Mouse (Mus musculus) intestine, embryonic 14.5 days (tissue): ENCODE results near the gene Las1l. TPM values are rescaled to one million over a fixed set of nuclear protein-coding genes. Genes with fewer than 3 reads are reported as not detected.
"Not testable (repeated sequence)": the region's sequence is repeated elsewhere in the genome, so short reads cannot be mapped to it uniquely, and the experiment has no call there.

ENCODE experiments used
- ATAC-seq: fragments of 200-750 bp; cut with Nextera tagmentation; replicated peaks from 2 replicates; pipeline ENCODE4 v1.8.0; 2017; ENCODE audit warnings: low read depth, moderate number of reproducible peaks, moderate TSS enrichment, moderate library complexity; ENCODE audit not compliant: low FRiP score, low TSS enrichment
- DNase-seq: peaks from one replicate; pipeline ENCODE4 v3.0.0-alpha.2; 2018; ENCODE audit warnings: low spot score
- H3K27ac ChIP-seq: fragments of 300-500 bp; sonication (generic); 2 replicates; pipeline ENCODE4 v1.5.1; 2014; ENCODE audit warnings: low read depth, mild to moderate bottlenecking, control low read depth
- H3K27me3 ChIP-seq: fragments of 300-500 bp; sonication (generic); replicated peaks from 2 replicates; pipeline ENCODE4 v1.6.1; 2014; ENCODE audit warnings: low read length, control low read depth; ENCODE audit not compliant: control insufficient read depth, insufficient read depth
- H3K36me3 ChIP-seq: fragments of 300-500 bp; sonication (generic); 2 replicates; pipeline ENCODE4 v1.6.1; 2014; ENCODE audit warnings: low read length, control low read depth; ENCODE audit not compliant: control insufficient read depth, insufficient read depth
- H3K4me1 ChIP-seq: fragments of 300-500 bp; sonication (generic); replicated peaks from 2 replicates; pipeline ENCODE4 v1.6.1; 2014; ENCODE audit warnings: low read length, control low read depth, mixed read lengths; ENCODE audit not compliant: control insufficient read depth, insufficient read depth
- H3K4me2 ChIP-seq: fragments of 300-500 bp; sonication (generic); 2 replicates; pipeline ENCODE4 v1.6.1; 2014; ENCODE audit warnings: low read length
- H3K4me3 ChIP-seq: fragments of 300-500 bp; sonication (generic); 2 replicates; pipeline ENCODE4 v1.5.1; 2014; ENCODE audit warnings: low read depth, low read length, control low read depth, mixed read lengths
- H3K9ac ChIP-seq: fragments of 300-500 bp; sonication (generic); 2 replicates; pipeline ENCODE4 v1.6.1; 2014; ENCODE audit warnings: mild to moderate bottlenecking, low read length
- H3K9me3 ChIP-seq: fragments of 300-500 bp; sonication (generic); 2 replicates; pipeline ENCODE4 v1.6.1; 2016; ENCODE audit warnings: low read length, control low read depth; ENCODE audit not compliant: control insufficient read depth
- WGBS: fragments of 180-500 bp; shearing (Covaris S2); extraction: QIAGEN DNeasy Blood & Tissue Kit; methylation state at CpG from one replicate; pipeline ENCODE4 v1.1.7; 2014; 5-methylcytosine and 5-hydroxymethylcytosine counted together
- polyA plus RNA-seq: library from polyadenylated mRNA; unstranded; fragments of >200 nt; fragmentation: Nextera tagmentation; extraction: Ambion mirVana; gene quantifications from 2 replicates; pipeline ENCODE4 v1.2.1, GENCODE M21; 2014

Gene Las1l
- polyA plus RNA-seq, 1 experiment from 2014 or later, result 41.0 TPM

DNA sequence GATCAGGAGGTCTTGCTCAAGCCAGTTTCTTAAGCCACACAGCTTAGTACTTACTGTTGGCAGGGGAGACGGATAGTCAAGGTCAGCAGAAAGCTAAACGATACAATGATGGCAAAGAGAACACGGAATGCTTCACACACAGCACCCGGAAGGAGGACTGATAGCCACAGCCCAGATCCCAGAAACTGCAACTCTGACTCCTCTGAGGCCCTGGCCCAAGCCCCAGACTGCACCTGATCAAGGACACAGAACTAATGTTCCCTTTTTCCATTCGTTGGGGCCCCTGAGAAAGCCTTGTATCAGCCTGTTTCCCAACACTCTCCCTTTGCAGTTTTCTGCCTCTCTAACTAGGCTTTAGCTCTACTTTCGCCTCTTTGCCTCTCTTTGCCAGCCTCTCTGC, 8.3 kb upstream of the Las1l start:
- H3K4me1 ChIP-seq, result no peaks in the 10 kb centered on the region
- H3K4me3 ChIP-seq, result no peak overlapping the region
- no peak for DNase-seq
- H3K9me3 ChIP-seq, result no peaks in the 10 kb centered on the region
- H3K27me3 ChIP-seq, result no peaks in the 10 kb centered on the region
- no peak for ATAC-seq
- WGBS, result 76% methylated on average over 6 of the region's 6 CpGs
- H3K4me2 ChIP-seq, result no peak overlapping the region
- no peaks in the 10 kb centered on the region for H3K36me3 ChIP-seq
- no peak overlapping the region for H3K9ac ChIP-seq
- H3K27ac ChIP-seq, result no peak overlapping the region

- H3K4me1 ChIP-seq, result no peaks in the 10 kb centered on the region
- 66% methylated on average over 2 of the region's 2 CpGs for WGBS
- no peak for ATAC-seq
- no peaks in the 10 kb centered on the region for H3K27me3 ChIP-seq
- no peak for DNase-seq
- no peak overlapping the region for H3K4me3 ChIP-seq
- no peaks in the 10 kb centered on the region for H3K36me3 ChIP-seq
- H3K9me3 ChIP-seq, result no peaks in the 10 kb centered on the region
- H3K9ac ChIP-seq, result no peak overlapping the region
- no peak overlapping the region for H3K27ac ChIP-seq
- no peak overlapping the region for H3K4me2 ChIP-seq
These were observed 6.6 kb upstream of the Las1l start for GRCm38 (mm10) chrX:95963366-95963765.

GRCm38 (mm10) chrX:95957461-95957860, 699 bp upstream of the Las1l start:
- not testable (repeated sequence) for H3K4me1 ChIP-seq, H3K9ac ChIP-seq, DNase-seq, H3K36me3 ChIP-seq, H3K27ac ChIP-seq, H3K27me3 ChIP-seq, H3K9me3 ChIP-seq
- Histone ChIP-seq H3K4me2 (peak overlapping the region; percentile 45), H3K4me3 (peak overlapping the region; percentile 59)
- ATAC-seq, result peak; percentile 24; the same call in 1 of the 2 replicates
- 40% methylated on average over 11 of the region's 11 CpGs for WGBS

GRCm38 (mm10) chrX:95950776-95951175, 6.0 kb downstream of the Las1l start:
- Histone ChIP-seq H3K36me3 (peaks cover 49% of the 10 kb centered on the region), H3K4me3 (no peak overlapping the region), H3K27me3 (no peaks in the 10 kb centered on the region), H3K9ac (no peak overlapping the region), H3K4me2 (no peak overlapping the region), H3K4me1 (no peaks in the 10 kb centered on the region), H3K27ac (no peak overlapping the region), H3K9me3 (no peaks in the 10 kb centered on the region)
- DNase-seq, result peak; percentile 52
- no peak for ATAC-seq
- 46% methylated on average over 3 of the region's 3 CpGs for WGBS

- Histone ChIP-seq H3K4me3 (no peak overlapping the region), H3K27ac (no peak overlapping the region), H3K4me1 (no peaks in the 10 kb centered on the region), H3K36me3 (peaks cover 56% of the 10 kb centered on the region), H3K4me2 (no peak overlapping the region), H3K9ac (no peak overlapping the region), H3K9me3 (no peaks in the 10 kb centered on the region), H3K27me3 (no peaks in the 10 kb centered on the region)
- WGBS, result 85% methylated on average over 4 of the region's 4 CpGs
- ATAC-seq (no peak), DNase-seq (no peak)
These were observed 8.6 kb downstream of the Las1l start for GRCm38 (mm10) chrX:95948135-95948534.

DNA sequence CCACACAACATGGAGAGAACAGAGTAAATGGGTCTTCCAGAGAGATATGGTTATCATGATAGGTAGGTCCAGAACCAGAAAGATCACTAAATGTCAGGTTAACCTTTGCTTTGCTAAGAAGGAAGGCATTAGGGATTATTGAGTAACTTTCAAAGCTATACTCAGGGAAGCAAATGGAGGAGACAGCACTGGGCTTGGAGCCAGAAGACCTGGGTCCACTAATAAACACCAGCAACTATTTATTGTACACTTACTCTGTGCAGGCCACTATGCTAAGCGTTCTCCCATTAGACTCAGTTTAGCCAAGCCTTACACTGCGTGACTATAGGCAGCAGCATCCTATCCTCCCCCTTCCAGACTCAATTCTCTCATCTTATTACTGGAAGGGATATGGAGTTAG, 11.3 kb downstream of the Las1l start:
- H3K27me3 ChIP-seq, result no peaks in the 10 kb centered on the region
- DNase-seq (no peak), ATAC-seq (no peak)
- H3K4me2 ChIP-seq, result no peak overlapping the region
- no peaks in the 10 kb centered on the region for H3K4me1 ChIP-seq
- WGBS, result 97% methylated on average over 2 of the region's 2 CpGs
- no peak overlapping the region for H3K9ac ChIP-seq
- no peaks in the 10 kb centered on the region for H3K9me3 ChIP-seq
- peaks cover 46% of the 10 kb centered on the region for H3K36me3 ChIP-seq
- H3K27ac ChIP-seq, result no peak overlapping the region
- H3K4me3 ChIP-seq, result no peak overlapping the region

- Histone ChIP-seq H3K4me1 (no peaks in the 10 kb centered on the region), H3K27me3 (no peaks in the 10 kb centered on the region), H3K9me3 (no peaks in the 10 kb centered on the region), H3K27ac (no peak overlapping the region), H3K4me3 (no peak overlapping the region), H3K36me3 (peaks cover 25% of the 10 kb centered on the region), H3K4me2 (no peak overlapping the region), H3K9ac (no peak overlapping the region)
- ATAC-seq, result no peak
- DNase-seq, result no peak
- 98% methylated on average over 2 of the region's 2 CpGs for WGBS
These were observed 21.3 kb downstream of the Las1l start for GRCm38 (mm10) chrX:95935481-95935880.

GRCm38 (mm10) chrX:95902716-95903115, 54.0 kb downstream of the Las1l start:
- no peaks in the 10 kb centered on the region for H3K27me3 ChIP-seq
- no peak overlapping the region for H3K4me2 ChIP-seq
- no peak for ATAC-seq
- H3K4me3 ChIP-seq, result no peak overlapping the region
- no peak overlapping the region for H3K9ac ChIP-seq
- 87% methylated on average over 3 of the region's 3 CpGs for WGBS
- no peaks in the 10 kb centered on the region for H3K9me3 ChIP-seq
- no peaks in the 10 kb centered on the region for H3K36me3 ChIP-seq
- no peak for DNase-seq
- no peaks in the 10 kb centered on the region for H3K4me1 ChIP-seq
- H3K27ac ChIP-seq, result no peak overlapping the region
